Mouse (Mus musculus): Measurements from ENCODE around the gene Hinfp. TPM values are rescaled to one million over a fixed set of nuclear protein-coding genes. Genes with fewer than 3 reads are reported as not detected.
"Not testable (repeated sequence)": the region's sequence is repeated elsewhere in the genome, so short reads cannot be mapped to it uniquely, and the experiment has no call there.

Hinfp gene
- polyA plus RNA-seq, 1 experiment from 2014 or later = 23.6 TPM

GRCm38 (mm10) chr9:44310750-44311135 is 5.3 kb upstream of the Hinfp start:
- peaks cover 6% of the 10 kb centered on the region for H3K4me1 ChIP-seq (ENCODE audit: control insufficient read depth, insufficient read depth, low read length)
- no peak overlapping the region for H3K9ac ChIP-seq (ENCODE audit: low read length)
- ATAC-seq (ENCODE audit: insufficient read depth, low FRiP score, low TSS enrichment) = no peak
- H3K27ac ChIP-seq (ENCODE audit: low read depth, low read length) = 0 out of 2 replicates have a peak overlapping the region, but pooled peaks have one; percentile 35
- DNase-seq (ENCODE audit: low spot score) = no peak
- H3K4me3 ChIP-seq (ENCODE audit: low read depth, low read length) = no peak overlapping the region
- H3K27me3 ChIP-seq (ENCODE audit: control insufficient read depth, insufficient read depth, low read length) = no peaks in the 10 kb centered on the region
- H3K9me3 ChIP-seq (ENCODE audit: control insufficient read depth, low read length) = no peaks in the 10 kb centered on the region
- no peak overlapping the region for H3K4me2 ChIP-seq (ENCODE audit: low read depth)
- H3K36me3 ChIP-seq (ENCODE audit: control insufficient read depth, insufficient read depth, low read length) = peaks cover 13% of the 10 kb centered on the region
- 31% methylated on average over 10 of the region's 10 CpGs for WGBS

DNA sequence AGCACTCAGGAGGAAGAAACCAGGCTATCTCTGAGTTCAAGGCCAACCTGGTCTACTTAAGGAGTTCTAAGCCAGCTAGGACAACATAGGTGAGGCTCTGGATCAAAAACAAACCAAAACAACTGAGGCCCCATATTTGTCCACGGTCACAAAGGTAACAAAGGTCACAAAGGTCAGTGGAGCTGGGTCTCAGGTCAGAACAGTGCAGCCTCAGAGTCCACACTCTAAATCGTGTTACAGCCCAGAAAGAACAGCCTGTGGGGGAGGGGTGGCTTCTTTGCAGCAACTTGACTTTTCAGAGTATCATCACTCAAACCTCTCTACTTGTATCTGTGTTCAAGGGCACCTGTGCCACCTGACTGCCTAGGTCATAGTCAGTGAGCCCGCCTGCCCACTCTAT is 4.3 kb upstream of the Hinfp start:
- ATAC-seq (ENCODE audit: insufficient read depth, low FRiP score, low TSS enrichment) (no peak), DNase-seq (ENCODE audit: low spot score) (no peak)

GRCm38 (mm10) chr9:44307248-44307647 is 1.8 kb upstream of the Hinfp start:
- DNase-seq (ENCODE audit: low spot score) (no peak), ATAC-seq (ENCODE audit: insufficient read depth, low FRiP score, low TSS enrichment) (no peak)
- H3K9ac ChIP-seq (ENCODE audit: low read length) = no peak overlapping the region
- no peak overlapping the region for H3K4me3 ChIP-seq (ENCODE audit: low read depth, low read length)
- 0 out of 2 replicates have a peak, but pooled peaks cover 2% of the 10 kb centered on the region for H3K36me3 ChIP-seq (ENCODE audit: control insufficient read depth, insufficient read depth, low read length)
- no peak overlapping the region for H3K27ac ChIP-seq (ENCODE audit: low read depth, low read length)
- no peaks in the 10 kb centered on the region for H3K9me3 ChIP-seq (ENCODE audit: control insufficient read depth, low read length)
- no peaks in the 10 kb centered on the region for H3K27me3 ChIP-seq (ENCODE audit: control insufficient read depth, insufficient read depth, low read length)
- WGBS = 77% methylated on average over 2 of the region's 2 CpGs
- peaks cover 12% of the 10 kb centered on the region for H3K4me1 ChIP-seq (ENCODE audit: control insufficient read depth, insufficient read depth, low read length)
- H3K4me2 ChIP-seq (ENCODE audit: low read depth) = no peak overlapping the region

More for the DNA sequence above, 4.3 kb upstream of the Hinfp start:
- WGBS = 66% methylated on average over 3 of the region's 3 CpGs
- no peaks in the 10 kb centered on the region for H3K9me3 ChIP-seq (ENCODE audit: control insufficient read depth, low read length)
- peaks cover 9% of the 10 kb centered on the region for H3K4me1 ChIP-seq (ENCODE audit: control insufficient read depth, insufficient read depth, low read length)
- H3K4me3 ChIP-seq (ENCODE audit: low read depth, low read length) = no peak overlapping the region
- H3K27ac ChIP-seq (ENCODE audit: low read depth, low read length) = no peak overlapping the region
- no peak overlapping the region for H3K4me2 ChIP-seq (ENCODE audit: low read depth)
- H3K9ac ChIP-seq (ENCODE audit: low read length) = no peak overlapping the region
- peaks cover 8% of the 10 kb centered on the region for H3K36me3 ChIP-seq (ENCODE audit: control insufficient read depth, insufficient read depth, low read length)
- H3K27me3 ChIP-seq (ENCODE audit: control insufficient read depth, insufficient read depth, low read length) = no peaks in the 10 kb centered on the region

- no peak overlapping the region for H3K9ac ChIP-seq (ENCODE audit: low read length)
- WGBS = 94% methylated on average over 6 of the region's 6 CpGs
- no peaks in the 10 kb centered on the region for H3K9me3 ChIP-seq (ENCODE audit: control insufficient read depth, low read length)
- H3K4me2 ChIP-seq (ENCODE audit: low read depth) = no peak overlapping the region
- DNase-seq (ENCODE audit: low spot score) (no peak), ATAC-seq (ENCODE audit: insufficient read depth, low FRiP score, low TSS enrichment) (no peak)
- H3K4me3 ChIP-seq (ENCODE audit: low read depth, low read length) = no peak overlapping the region
- H3K27me3 ChIP-seq (ENCODE audit: control insufficient read depth, insufficient read depth, low read length) = no peaks in the 10 kb centered on the region
- H3K36me3 ChIP-seq (ENCODE audit: control insufficient read depth, insufficient read depth, low read length) = 0 out of 2 replicates have a peak, but pooled peaks cover 2% of the 10 kb centered on the region
- peaks cover 8% of the 10 kb centered on the region; the same call in 1 of the 2 replicates for H3K4me1 ChIP-seq (ENCODE audit: control insufficient read depth, insufficient read depth, low read length)
- no peak overlapping the region for H3K27ac ChIP-seq (ENCODE audit: low read depth, low read length)
Measured at GRCm38 (mm10) chr9:44306532-44306931, 1.1 kb upstream of the Hinfp start.

- 94% methylated on average over 3 of the region's 3 CpGs for WGBS
- not testable (repeated sequence) for DNase-seq (ENCODE audit: low spot score); H3K9ac ChIP-seq (ENCODE audit: low read length); H3K4me1 ChIP-seq (ENCODE audit: control insufficient read depth, insufficient read depth, low read length); H3K27ac ChIP-seq (ENCODE audit: low read depth, low read length); H3K4me2 ChIP-seq (ENCODE audit: low read depth); ATAC-seq (ENCODE audit: insufficient read depth, low FRiP score, low TSS enrichment); H3K9me3 ChIP-seq (ENCODE audit: control insufficient read depth, low read length); H3K27me3 ChIP-seq (ENCODE audit: control insufficient read depth, insufficient read depth, low read length); H3K4me3 ChIP-seq (ENCODE audit: low read depth, low read length)
- peaks cover 17% of the 10 kb centered on the region for H3K36me3 ChIP-seq (ENCODE audit: control insufficient read depth, insufficient read depth, low read length)
Measured at GRCm38 (mm10) chr9:44300001-44300400, 5.5 kb downstream of the Hinfp start.

GRCm38 (mm10) chr9:44292490-44292889 is 13.0 kb downstream of the Hinfp start:
- Histone ChIP-seq H3K4me1 (ENCODE audit: control insufficient read depth, insufficient read depth, low read length) (peaks cover 5% of the 10 kb centered on the region; the same call in 1 of the 2 replicates), H3K9ac (ENCODE audit: low read length) (no peak overlapping the region), H3K27me3 (ENCODE audit: control insufficient read depth, insufficient read depth, low read length) (0 out of 2 replicates have a peak, but pooled peaks cover 3% of the 10 kb centered on the region), H3K4me2 (ENCODE audit: low read depth) (no peak overlapping the region), H3K27ac (ENCODE audit: low read depth, low read length) (no peak overlapping the region), H3K9me3 (ENCODE audit: control insufficient read depth, low read length) (no peaks in the 10 kb centered on the region), H3K36me3 (ENCODE audit: control insufficient read depth, insufficient read depth, low read length) (peaks cover 14% of the 10 kb centered on the region), H3K4me3 (ENCODE audit: low read depth, low read length) (no peak overlapping the region)
- ATAC-seq (ENCODE audit: insufficient read depth, low FRiP score, low TSS enrichment) = no peak
- 72% methylated on average over 3 of the region's 3 CpGs for WGBS
- peak; percentile 50 for DNase-seq (ENCODE audit: low spot score)

GRCm38 (mm10) chr9:44288959-44289291 is 16.5 kb downstream of the Hinfp start:
- 7% methylated on average over 11 of the region's 11 CpGs for WGBS
- H3K27ac ChIP-seq (ENCODE audit: low read depth, low read length) = no peak overlapping the region
- peaks cover 12% of the 10 kb centered on the region; the same call in 1 of the 2 replicates for H3K27me3 ChIP-seq (ENCODE audit: control insufficient read depth, insufficient read depth, low read length)
- DNase-seq (ENCODE audit: low spot score) (peak; percentile 19), ATAC-seq (ENCODE audit: insufficient read depth, low FRiP score, low TSS enrichment) (no peak)
- H3K36me3 ChIP-seq (ENCODE audit: control insufficient read depth, insufficient read depth, low read length) = peaks cover 6% of the 10 kb centered on the region
- peaks cover 10% of the 10 kb centered on the region for H3K4me1 ChIP-seq (ENCODE audit: control insufficient read depth, insufficient read depth, low read length)
- H3K4me3 ChIP-seq (ENCODE audit: low read depth, low read length) = no peak overlapping the region
- H3K9ac ChIP-seq (ENCODE audit: low read length) = no peak overlapping the region
- H3K9me3 ChIP-seq (ENCODE audit: control insufficient read depth, low read length) = no peaks in the 10 kb centered on the region
- H3K4me2 ChIP-seq (ENCODE audit: low read depth) = peak overlapping the region; percentile 97; the same call in 1 of the 2 replicates

DNA sequence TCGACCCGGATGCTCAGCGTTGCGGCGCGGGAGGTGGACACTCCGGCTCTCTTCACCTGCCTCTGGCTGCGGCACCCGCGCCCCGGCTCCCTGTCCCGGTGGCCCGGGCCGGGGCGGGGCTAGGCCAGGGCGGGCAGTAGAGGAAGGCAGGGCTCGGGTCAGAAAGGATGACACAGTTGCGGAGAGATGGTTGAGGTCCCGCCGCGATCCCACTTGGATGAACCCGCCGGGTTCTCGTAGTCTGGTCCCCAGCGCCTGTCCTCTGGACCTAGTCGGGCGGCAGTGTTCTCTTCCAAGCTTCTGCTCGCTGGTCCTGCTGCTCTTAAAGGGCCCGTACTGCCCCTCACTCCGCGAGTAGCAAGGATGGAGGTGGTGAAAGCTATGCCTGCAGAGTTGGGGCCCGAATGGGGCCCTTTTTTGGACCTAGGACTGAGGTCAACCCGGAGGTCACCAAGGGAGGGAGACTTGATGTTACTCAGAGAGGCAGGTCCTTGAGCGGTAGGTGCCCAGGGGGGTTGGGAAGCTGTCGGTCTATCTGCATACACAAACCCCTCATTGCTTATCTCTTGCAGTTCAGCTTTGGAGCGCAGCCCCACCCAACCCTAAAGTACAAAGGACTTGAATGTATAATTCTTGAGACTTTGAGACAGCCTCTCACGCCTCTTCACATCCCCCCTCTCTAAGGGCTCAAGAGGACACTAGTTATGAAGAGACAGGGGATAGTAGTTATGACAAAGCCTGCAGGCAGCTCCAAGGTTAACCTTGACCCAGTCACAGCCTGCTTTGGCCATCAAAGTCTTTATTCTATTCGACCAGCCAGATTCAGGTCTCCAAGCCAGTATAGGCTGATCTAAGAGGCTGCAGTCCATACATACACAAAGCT is 17.2 kb downstream of the Hinfp start, which contains the start of gene Abcg4:
Gene Abcg4 (minus strand): TSS at position 540 of the 883 bp plus-strand sequence.
- peak; percentile 60 for ATAC-seq (ENCODE audit: insufficient read depth, low FRiP score, low TSS enrichment)
- Histone ChIP-seq H3K27ac (ENCODE audit: low read depth, low read length) (peak within 1 kb of the TSS; percentile 53), H3K36me3 (ENCODE audit: control insufficient read depth, insufficient read depth, low read length) (peaks cover 6% of the 10 kb centered on the region), H3K4me3 (ENCODE audit: low read depth, low read length) (peak within 1 kb of the TSS; percentile 74), H3K4me1 (ENCODE audit: control insufficient read depth, insufficient read depth, low read length) (peaks cover 10% of the 10 kb centered on the region), H3K27me3 (ENCODE audit: control insufficient read depth, insufficient read depth, low read length) (peaks cover 12% of the 10 kb centered on the region; the same call in 1 of the 2 replicates), H3K4me2 (ENCODE audit: low read depth) (peak within 1 kb of the TSS; percentile 97), H3K9ac (ENCODE audit: low read length) (peak within 1 kb of the TSS; percentile 81), H3K9me3 (ENCODE audit: control insufficient read depth, low read length) (no peaks in the 10 kb centered on the region)
- WGBS = 2% methylated on average over 38 of the region's 38 CpGs
- no peak for DNase-seq (ENCODE audit: low spot score)

Measured in neural tube, embryonic 11.5 days (tissue).